Mouse (Mus musculus) cortical plate, adult 2 months (tissue): ENCODE measurements around the gene Itga6.

Experiments
- CTCF ChIP-seq: fragments of 200-500 bp; IDR thresholded peaks from 2 replicates; pipeline ENCODE4 v1.5.1; 2011; ENCODE audit warnings: mild to moderate bottlenecking, control low read depth, low read length; ENCODE audit not compliant: insufficient read depth; ENCODE audit errors: extremely low read depth
- POLR2A ChIP-seq: fragments of 200-500 bp; IDR thresholded peaks from 2 replicates; pipeline ENCODE4 v1.6.1; 2011; ENCODE audit warnings: mild to moderate bottlenecking, low read length, control low read depth; ENCODE audit not compliant: insufficient read depth; ENCODE audit errors: extremely low read depth

GRCm38 (mm10) chr2:71787591-71788460 is 42.4 kb downstream of the Itga6 start:
- TF ChIP-seq CTCF (no peak), POLR2A (no peak)
